Mouse (Mus musculus) CD4-positive naive resting alpha-beta T cell, adult 76 days (primary cell): ENCODE measurements around the gene 4930430F08Rik. TPM values are rescaled to one million over a fixed set of nuclear protein-coding genes. Genes with fewer than 3 reads are reported as not detected.

ENCODE experiments used
- total RNA-seq: library from RNA; stranded (reverse); gene quantifications from one replicate; pipeline ENCODE4 v1.2.4, GENCODE M21; 2023

4930430F08Rik gene
- 3.9 TPM for total RNA-seq

GRCm38 (mm10) chr10:100590323-100590722 lies at the start of gene 4930430F08Rik, which contains the start of gene 1700017N19Rik:
Gene 4930430F08Rik (minus strand): TSS chr10:100590423.
Gene 1700017N19Rik (plus strand): TSS chr10:100590484.

Other genes starting within 250 kb of the 4930430F08Rik start
- gene Gm4302, start 249.6 kb downstream of the 4930430F08Rik start, total RNA-seq, result not detected
- not detected for gene Gm4303, start 244.5 kb downstream of the 4930430F08Rik start, total RNA-seq
- not detected for gene Gm4305, start 239.3 kb downstream of the 4930430F08Rik start, total RNA-seq
- gene Gm4307, start 229.1 kb downstream of the 4930430F08Rik start, total RNA-seq, result not detected
- gene Gm4312, start 207.9 kb downstream of the 4930430F08Rik start, total RNA-seq, result not detected
- gene Tmtc3, start 103.1 kb downstream of the 4930430F08Rik start, total RNA-seq, result 1.1 TPM
- gene Cep290, start 102.9 kb downstream of the 4930430F08Rik start, total RNA-seq, result 1.3 TPM
- not detected for gene 1700017N19Rik, start 61 bp upstream of the 4930430F08Rik start, total RNA-seq